In genomic region chr4:56721469-56721868, GRCm38 (mm10) we compare ENCODE assay signal across 10 mouse cellular contexts. TPM values are rescaled to one million over a fixed set of nuclear protein-coding genes. Genes with fewer than 3 reads are reported as not detected.
DNase-seq lines count a peak whose midpoint lies in the region; ATAC-seq and TF ChIP-seq lines count a peak whose summit lies in the region.
"Had no signal": no experiment of that assay in that cellular context is flagged by ENCODE, and none has a peak within 500 bp of the region (broad histone marks: within the 10 kb centered on the region; RNA-seq: fewer than 3 reads in every experiment).

No protein-coding gene starts in this region.

- no peaks in the 10 kb centered on the region for H3K36me3 ChIP-seq in heart, adult 2 months (ENCODE audit: control insufficient read depth, insufficient read depth, low read length)
- H3K36me3 ChIP-seq in neural tube, embryonic 15.5 days, result no peaks in the 10 kb centered on the region
- no peaks in the 10 kb centered on the region for H3K36me3 ChIP-seq in limb, embryonic 11.5 days (ENCODE audit: control insufficient read depth, insufficient read depth, low read length)
- no peaks in the 10 kb centered on the region for H3K36me3 ChIP-seq in forebrain, embryonic 11.5 days (ENCODE audit: control insufficient read depth, insufficient read depth, low read length)
- H3K36me3 ChIP-seq: neural tube, embryonic 13.5 days had no signal

- H3K9me3 ChIP-seq in neural tube, embryonic 15.5 days (replicated peaks), result no peaks in the 10 kb centered on the region
- H3K9me3 ChIP-seq in limb, embryonic 11.5 days (ENCODE audit: control insufficient read depth, low read length), result no peaks in the 10 kb centered on the region
- H3K9me3 ChIP-seq in forebrain, embryonic 11.5 days (ENCODE audit: control insufficient read depth, low read length), result no peaks in the 10 kb centered on the region
- H3K9me3 ChIP-seq: neural tube, embryonic 13.5 days had no signal

- no peak overlapping the region for H3K27ac ChIP-seq in heart, adult 2 months
- H3K27ac ChIP-seq in neural tube, embryonic 15.5 days (replicated peaks), result no peak overlapping the region
- no peak overlapping the region for H3K27ac ChIP-seq in limb, embryonic 11.5 days (replicated peaks; ENCODE audit: low read depth, low read length)
- H3K27ac ChIP-seq in forebrain, embryonic 11.5 days (ENCODE audit: low read depth, low read length), result no peak overlapping the region
- H3K27ac ChIP-seq: neural tube, embryonic 13.5 days had no signal

- no peak for ATAC-seq in neural tube, embryonic 15.5 days (ENCODE audit: low FRiP score)
- ATAC-seq in limb, embryonic 11.5 days (ENCODE audit: insufficient number of reproducible peaks, low FRiP score, low TSS enrichment, low read depth), result no peak
- ATAC-seq in forebrain, embryonic 11.5 days (replicated peaks; ENCODE audit: low FRiP score), result no peak

- 34% methylated on average over 3 of the region's 3 CpGs for WGBS in heart, adult 2 months
- 34% methylated on average over 3 of the region's 3 CpGs for WGBS in neural tube, embryonic 15.5 days
- WGBS in limb, embryonic 11.5 days, result 29% methylated on average over 3 of the region's 3 CpGs
- WGBS in forebrain, embryonic 11.5 days, result 28% methylated on average over 3 of the region's 3 CpGs

- TF ChIP-seq POLR2A in heart, adult 2 months (IDR thresholded peaks at IDR 0.05; ENCODE audit: insufficient read depth, low read depth, low read length), result no peak

- TF ChIP-seq CTCF in heart, adult 2 months (IDR thresholded peaks at IDR 0.05), result peak; percentile 66

- intact Hi-C loops in heart, adult 2 months (cut with DNase I), result no loop called here

- no peak overlapping the region for H3K4me2 ChIP-seq in neural tube, embryonic 15.5 days
- no peak overlapping the region for H3K4me2 ChIP-seq in limb, embryonic 11.5 days (ENCODE audit: low read depth, severe bottlenecking)
- H3K4me2 ChIP-seq in forebrain, embryonic 11.5 days (ENCODE audit: low read depth, low read length, severe bottlenecking), result no peak overlapping the region
- H3K4me2 ChIP-seq: neural tube, embryonic 13.5 days had no signal

- no peak for DNase-seq in heart, adult 2 months
- no peak for DNase-seq in heart, adult 9 months (ENCODE audit: low spot score in 2 of 2)
- DNase-seq in neural tube, embryonic 10.5 days (ENCODE audit: extremely low spot score, low spot score), result peak; percentile 34
- peak; percentile 52 for DNase-seq in adrenal gland, postnatal 10 days
- DNase-seq in limb, embryonic 11.5 days (ENCODE audit: low spot score), result peak; percentile 47
- DNase-seq in urinary bladder, postnatal 4 days (ENCODE audit: low spot score in 2 of 2), result no peak
- DNase-seq in forebrain, embryonic 11.5 days (ENCODE audit: low spot score), result no peak

- H3K4me1 ChIP-seq in heart, adult 2 months (ENCODE audit: control insufficient read depth, insufficient read depth, low read length), result peaks cover 1% of the 10 kb centered on the region; the same call in 1 of the 2 replicates
- H3K4me1 ChIP-seq in neural tube, embryonic 15.5 days, result 0 out of 2 replicates have a peak, but pooled peaks cover 5% of the 10 kb centered on the region
- no peaks in the 10 kb centered on the region for H3K4me1 ChIP-seq in limb, embryonic 11.5 days (ENCODE audit: control insufficient read depth, insufficient read depth, low read length)
- no peaks in the 10 kb centered on the region for H3K4me1 ChIP-seq in forebrain, embryonic 11.5 days (replicated peaks; ENCODE audit: control insufficient read depth, insufficient read depth, low read length)

- H3K79me2 ChIP-seq in heart, adult 2 months (replicated peaks; ENCODE audit: control insufficient read depth, insufficient read depth, low read length), result no peaks in the 10 kb centered on the region

- no peaks in the 10 kb centered on the region for H3K27me3 ChIP-seq in heart, adult 2 months (ENCODE audit: control insufficient read depth, insufficient read depth, low read length)
- H3K27me3 ChIP-seq in neural tube, embryonic 15.5 days (replicated peaks), result no peaks in the 10 kb centered on the region
- no peaks in the 10 kb centered on the region for H3K27me3 ChIP-seq in limb, embryonic 11.5 days (ENCODE audit: control insufficient read depth, insufficient read depth, low read length)
- H3K27me3 ChIP-seq in forebrain, embryonic 11.5 days (ENCODE audit: control insufficient read depth, insufficient read depth, low read length), result no peaks in the 10 kb centered on the region
- H3K27me3 ChIP-seq: neural tube, embryonic 13.5 days had no signal

- no peak overlapping the region for H3K9ac ChIP-seq in heart, adult 2 months (ENCODE audit: low read depth, low read length)
- no peak overlapping the region for H3K9ac ChIP-seq in neural tube, embryonic 15.5 days (replicated peaks)
- H3K9ac ChIP-seq in limb, embryonic 11.5 days (ENCODE audit: low read length), result no peak overlapping the region
- H3K9ac ChIP-seq in forebrain, embryonic 11.5 days (ENCODE audit: low read length), result no peak overlapping the region
- H3K9ac ChIP-seq: neural tube, embryonic 13.5 days had no signal

- no peak overlapping the region for H3K4me3 ChIP-seq in heart, adult 2 months
- no peak overlapping the region for H3K4me3 ChIP-seq in neural tube, embryonic 15.5 days (replicated peaks)
- no peak overlapping the region for H3K4me3 ChIP-seq in limb, embryonic 11.5 days (ENCODE audit: low read depth, low read length)
- no peak overlapping the region for H3K4me3 ChIP-seq in forebrain, embryonic 11.5 days (ENCODE audit: low read depth, low read length)
- H3K4me3 ChIP-seq: neural tube, embryonic 13.5 days had no signal

- TF ChIP-seq EP300 in heart, adult 2 months (IDR thresholded peaks at IDR 0.05; ENCODE audit: insufficient read depth, low read depth, low read length), result no peak

RNA-seq across cellular contexts. Expression of gene Gm26657, which starts 18.4 kb away (rescaled TPM):
- total RNA-seq in heart, adult 2 months (2021), result not detected
- not detected in 2 replicates for polyA plus RNA-seq in heart, adult 2 months (2012; rRNA removed)
- not detected in 2 replicates for polyA plus RNA-seq in neural tube, embryonic 15.5 days (2015; fragmentation: Nextera tagmentation; extraction: Ambion mirVana)
- total RNA-seq in adrenal gland, postnatal 10 days (2021), result not detected
- not detected in 2 replicates for polyA plus RNA-seq in limb, embryonic 11.5 days (2014; fragmentation: Nextera tagmentation; extraction: Ambion mirVana)
- not detected in 2 replicates for polyA plus RNA-seq in forebrain, embryonic 11.5 days (2014; fragmentation: Nextera tagmentation; extraction: Ambion mirVana)
- polyA plus RNA-seq: large intestine, adult 2 months; neural tube, embryonic 13.5 days had no signal

RNA-seq across cellular contexts. Expression of gene Actl7b, which starts 19.8 kb away (rescaled TPM):
- not detected for total RNA-seq in heart, adult 2 months (2021)
- 0.64 and 0.74 TPM in 2 replicates for polyA plus RNA-seq in heart, adult 2 months (2012; rRNA removed)
- not detected in 2 replicates for polyA plus RNA-seq in neural tube, embryonic 15.5 days (2015; fragmentation: Nextera tagmentation; extraction: Ambion mirVana)
- total RNA-seq in adrenal gland, postnatal 10 days (2021), result not detected
- polyA plus RNA-seq in limb, embryonic 11.5 days (2014; fragmentation: Nextera tagmentation; extraction: Ambion mirVana), result not detected in 2 replicates
- 0.19 TPM in 1 of 2 replicates, not detected in the other for polyA plus RNA-seq in forebrain, embryonic 11.5 days (2014; fragmentation: Nextera tagmentation; extraction: Ambion mirVana)
- polyA plus RNA-seq: large intestine, adult 2 months; neural tube, embryonic 13.5 days had no signal

RNA-seq across cellular contexts. Expression of gene Actl7a, which starts 21.7 kb away (rescaled TPM):
- not detected for total RNA-seq in heart, adult 2 months (2021)
- 0.23 and 0.37 TPM in 2 replicates for polyA plus RNA-seq in heart, adult 2 months (2012; rRNA removed)
- not detected in 2 replicates for polyA plus RNA-seq in neural tube, embryonic 15.5 days (2015; fragmentation: Nextera tagmentation; extraction: Ambion mirVana)
- total RNA-seq in adrenal gland, postnatal 10 days (2021), result not detected
- polyA plus RNA-seq in limb, embryonic 11.5 days (2014; fragmentation: Nextera tagmentation; extraction: Ambion mirVana), result not detected in 2 replicates
- polyA plus RNA-seq in forebrain, embryonic 11.5 days (2014; fragmentation: Nextera tagmentation; extraction: Ambion mirVana), result 0.12 TPM in 1 of 2 replicates, not detected in the other
- polyA plus RNA-seq: large intestine, adult 2 months; neural tube, embryonic 13.5 days had no signal

Comparison
In these comparisons a context has a peak if more than half of its experiments do, and no peak if none do; other contexts are left out.
1. DNase-seq: peak in neural tube, embryonic 10.5 days (single experiment), adrenal gland, postnatal 10 days (single experiment) and limb, embryonic 11.5 days (single experiment); none in heart, adult 2 months (0 of 2), heart, adult 9 months (0 of 2), urinary bladder, postnatal 4 days (0 of 2) and forebrain, embryonic 11.5 days (single experiment).